Mouse (Mus musculus) G1E (cell line): ENCODE results near the gene Togaram2. TPM values are rescaled to one million over a fixed set of nuclear protein-coding genes. Genes with fewer than 3 reads are reported as not detected.

Source experiments
- ATAC-seq: 2 replicates; pipeline ENCODE4 v1.8.0; 2016; ENCODE audit warnings: mild to moderate bottlenecking; ENCODE audit not compliant: insufficient number of reproducible peaks, poor library complexity, low FRiP score, severe bottlenecking; ENCODE audit errors: extremely low read depth
- DNase-seq: peaks from one replicate; pipeline ENCODE4 v3.0.0; 2012; ENCODE audit warnings: low spot score
- H3K27me3 ChIP-seq: 2 replicates; pipeline ENCODE4 v1.6.1; 2012; ENCODE audit warnings: mild to moderate bottlenecking, low read length, inconsistent platforms; ENCODE audit not compliant: insufficient read depth
- H3K36me3 ChIP-seq: replicated peaks from 2 replicates; pipeline ENCODE3; 2012; ENCODE audit warnings: mild to moderate bottlenecking, inconsistent platforms
- H3K4me1 ChIP-seq: 2 replicates; pipeline ENCODE4 v1.6.1; 2012; ENCODE audit warnings: low read depth, low read length, inconsistent platforms, mixed read lengths; ENCODE audit not compliant: insufficient read depth
- H3K4me3 ChIP-seq: 2 replicates; pipeline ENCODE4 v1.5.1; 2012; ENCODE audit warnings: low read depth, mild to moderate bottlenecking, inconsistent platforms, low read length, moderate library complexity, mixed read lengths
- H3K9me3 ChIP-seq: replicated peaks from 2 replicates; pipeline ENCODE4 v1.6.1; 2012; ENCODE audit warnings: inconsistent platforms
- CTCF ChIP-seq: IDR thresholded peaks from 2 replicates; pipeline ENCODE4 v1.5.1; 2012; ENCODE audit warnings: low read depth, low read length, inconsistent platforms, mixed read lengths
- GATA1 ChIP-seq: IDR thresholded peaks from 2 replicates; pipeline ENCODE4 v1.6.1; 2012; ENCODE audit warnings: borderline replicate concordance, low read length, inconsistent platforms, mixed read lengths
- GATA2 ChIP-seq: IDR thresholded peaks from 2 replicates; pipeline ENCODE4 v1.6.1; 2012; ENCODE audit warnings: low read depth, low read length, inconsistent platforms, borderline replicate concordance
- POLR2AphosphoS5 ChIP-seq: IDR thresholded peaks from 2 replicates; pipeline ENCODE4 v1.6.1; 2012; ENCODE audit warnings: low read depth, low read length, inconsistent platforms; ENCODE audit not compliant: insufficient replicate concordance
- TAL1 ChIP-seq: conservative IDR thresholded peaks from 2 replicates; pipeline ENCODE4 v1.6.1; 2012; ENCODE audit warnings: low read depth, low read length, inconsistent platforms, mixed read lengths
- polyA plus RNA-seq: library from polyadenylated mRNA; stranded (reverse); fragments of >175 nt; gene quantifications from 2 replicates; pipeline ENCODE4 v1.2.3, GENCODE M21; 2012
- total RNA-seq, 2 experiments: library from RNA; stranded (forward) in 1 of 2; stranded (reverse) in 1 of 2; fragments of 200-1000 nt in 1 of 2; fragments of >200 nt in 1 of 2; fragmentation: Nextera tagmentation in 1 of 2; gene quantifications; 2 replicates each; pipeline ENCODE4 v1.2.3; 2014 to 2017

The Togaram2 gene
- total and polyA plus RNA-seq, 3 experiments: 0.05 TPM; not detected in 2

GRCm38 (mm10) chr17:71684103-71684608, 11.1 kb downstream of the Togaram2 start:
- H3K36me3 ChIP-seq: no peaks in the 10 kb centered on the region
- no peak for ATAC-seq
- H3K4me3 ChIP-seq: no peak overlapping the region
- H3K27me3 ChIP-seq: no peaks in the 10 kb centered on the region
- H3K4me1 ChIP-seq: no peaks in the 10 kb centered on the region; the same call in 1 of the 2 replicates
- DNase-seq: no peak
- H3K9me3 ChIP-seq: peaks cover 6% of the 10 kb centered on the region
- TF ChIP-seq GATA2 (no peak), CTCF (no peak), TAL1 (no peak), POLR2AphosphoS5 (no peak), GATA1 (no peak)

- DNase-seq (no peak), ATAC-seq (no peak)
- Histone ChIP-seq H3K36me3 (no peaks in the 10 kb centered on the region), H3K27me3 (no peaks in the 10 kb centered on the region), H3K4me1 (no peaks in the 10 kb centered on the region), H3K4me3 (no peak overlapping the region), H3K9me3 (0 out of 2 replicates have a peak, but pooled peaks cover 2% of the 10 kb centered on the region)
- no peak for TF ChIP-seq GATA2
- no peak for TF ChIP-seq GATA1
- no peak for TF ChIP-seq POLR2AphosphoS5
- TF ChIP-seq TAL1: no peak
- no peak for TF ChIP-seq CTCF
These were observed 14.4 kb downstream of the Togaram2 start for GRCm38 (mm10) chr17:71687436-71687835.

- no peak overlapping the region for H3K4me3 ChIP-seq
- H3K4me1 ChIP-seq: no peaks in the 10 kb centered on the region
- H3K27me3 ChIP-seq: no peaks in the 10 kb centered on the region; the same call in 1 of the 2 replicates
- ATAC-seq: no peak
- no peak for TF ChIP-seq TAL1
- no peak for TF ChIP-seq GATA2
- TF ChIP-seq POLR2AphosphoS5: no peak
- TF ChIP-seq GATA1: no peak
- TF ChIP-seq CTCF: no peak
- peaks cover 11% of the 10 kb centered on the region for H3K9me3 ChIP-seq
- no peak for DNase-seq
- H3K36me3 ChIP-seq: no peaks in the 10 kb centered on the region
These were observed 16.8 kb downstream of the Togaram2 start for GRCm38 (mm10) chr17:71689903-71690302.

GRCm38 (mm10) chr17:71691361-71691875, 18.4 kb downstream of the Togaram2 start:
- H3K9me3 ChIP-seq: peaks cover 25% of the 10 kb centered on the region
- no peaks in the 10 kb centered on the region for H3K4me1 ChIP-seq
- H3K4me3 ChIP-seq: no peak overlapping the region
- TF ChIP-seq GATA1: no peak
- TF ChIP-seq POLR2AphosphoS5: no peak
- no peak for TF ChIP-seq GATA2
- no peak for TF ChIP-seq CTCF
- TF ChIP-seq TAL1: no peak
- no peak for DNase-seq
- no peak for ATAC-seq
- H3K36me3 ChIP-seq: no peaks in the 10 kb centered on the region
- H3K27me3 ChIP-seq: no peaks in the 10 kb centered on the region; the same call in 1 of the 2 replicates

- TF ChIP-seq CTCF (no peak), GATA1 (no peak), GATA2 (no peak), POLR2AphosphoS5 (no peak), TAL1 (no peak)
- Histone ChIP-seq H3K4me1 (no peaks in the 10 kb centered on the region), H3K36me3 (no peaks in the 10 kb centered on the region), H3K9me3 (peaks cover 31% of the 10 kb centered on the region), H3K4me3 (no peak overlapping the region), H3K27me3 (no peaks in the 10 kb centered on the region; the same call in 1 of the 2 replicates)
- DNase-seq (no peak), ATAC-seq (no peak)
These were observed 20.3 kb downstream of the Togaram2 start for GRCm38 (mm10) chr17:71693313-71693712.

- no peaks in the 10 kb centered on the region; the same call in 1 of the 2 replicates for H3K27me3 ChIP-seq
- H3K4me1 ChIP-seq: no peaks in the 10 kb centered on the region
- DNase-seq (no peak), ATAC-seq (no peak)
- TF ChIP-seq GATA2 (no peak), TAL1 (no peak), GATA1 (no peak), POLR2AphosphoS5 (no peak)
- peaks cover 31% of the 10 kb centered on the region for H3K9me3 ChIP-seq
- H3K36me3 ChIP-seq: no peaks in the 10 kb centered on the region
- no peak overlapping the region for H3K4me3 ChIP-seq
These were observed 20.7 kb downstream of the Togaram2 start for GRCm38 (mm10) chr17:71693780-71694179.
